Mouse (Mus musculus): ENCODE measurements around the gene Dock9. TPM values are rescaled to one million over a fixed set of nuclear protein-coding genes. Genes with fewer than 3 reads are reported as not detected.

The Dock9 gene
- total and polyA plus RNA-seq, 2 experiments from 2014 or later = 14.0 to 68.8 TPM

- Histone ChIP-seq H3K36me3 (ENCODE audit: insufficient read depth, low read length) (no peaks in the 10 kb centered on the region), H3K27me3 (ENCODE audit: insufficient read depth, low read length) (no peaks in the 10 kb centered on the region), H3K9me3 (ENCODE audit: low read length) (no peaks in the 10 kb centered on the region), H3K27ac (ENCODE audit: low read depth, low read length) (no peak overlapping the region), H3K4me3 (ENCODE audit: low read depth, low read length) (no peak overlapping the region), H3K9ac (replicated peaks; ENCODE audit: low read length, poor library complexity, severe bottlenecking) (no peak overlapping the region), H3K4me2 (ENCODE audit: low read depth, low read length, poor library complexity, severe bottlenecking) (no peak overlapping the region; the same call in 1 of the 2 replicates), H3K4me1 (ENCODE audit: insufficient read depth, low read length) (peaks cover 13% of the 10 kb centered on the region; the same call in 1 of the 2 replicates)
- 39% methylated on average over 6 of the region's 6 CpGs for WGBS
- peak; percentile 32; the same call in 1 of the 2 replicates for ATAC-seq (ENCODE audit: low FRiP score)
- TF ChIP-seq CTCF (IDR thresholded peaks at IDR 0.05) = no peak
- DNase-seq (ENCODE audit: low spot score) = peak; percentile 20
Measured at GRCm38 (mm10) chr14:121731688-121732168, 65.9 kb downstream of the Dock9 start.

GRCm38 (mm10) chr14:121730966-121731365 is 66.7 kb downstream of the Dock9 start:
- no peaks in the 10 kb centered on the region for H3K9me3 ChIP-seq (ENCODE audit: low read length)
- TF ChIP-seq CTCF (IDR thresholded peaks at IDR 0.05) = no peak
- DNase-seq (ENCODE audit: low spot score) (no peak), ATAC-seq (ENCODE audit: low FRiP score) (0 out of 2 replicates have a peak, but pooled peaks have one; percentile 22)
- H3K4me3 ChIP-seq (ENCODE audit: low read depth, low read length) = no peak overlapping the region
- H3K36me3 ChIP-seq (ENCODE audit: insufficient read depth, low read length) = no peaks in the 10 kb centered on the region
- no peak overlapping the region for H3K4me2 ChIP-seq (ENCODE audit: low read depth, low read length, poor library complexity, severe bottlenecking)
- 90% methylated on average over 3 of the region's 3 CpGs for WGBS
- H3K4me1 ChIP-seq (ENCODE audit: insufficient read depth, low read length) = peaks cover 7% of the 10 kb centered on the region; the same call in 1 of the 2 replicates
- H3K27ac ChIP-seq (ENCODE audit: low read depth, low read length) = no peak overlapping the region
- no peaks in the 10 kb centered on the region for H3K27me3 ChIP-seq (ENCODE audit: insufficient read depth, low read length)
- no peak overlapping the region for H3K9ac ChIP-seq (replicated peaks; ENCODE audit: low read length, poor library complexity, severe bottlenecking)

- no peaks in the 10 kb centered on the region for H3K27me3 ChIP-seq (ENCODE audit: insufficient read depth, low read length)
- peaks cover 2% of the 10 kb centered on the region; the same call in 1 of the 2 replicates for H3K4me1 ChIP-seq (ENCODE audit: insufficient read depth, low read length)
- H3K9ac ChIP-seq (replicated peaks; ENCODE audit: low read length, poor library complexity, severe bottlenecking) = no peak overlapping the region
- H3K4me2 ChIP-seq (ENCODE audit: low read depth, low read length, poor library complexity, severe bottlenecking) = no peak overlapping the region
- H3K36me3 ChIP-seq (ENCODE audit: insufficient read depth, low read length) = no peaks in the 10 kb centered on the region
- DNase-seq (ENCODE audit: low spot score) (no peak), ATAC-seq (ENCODE audit: low FRiP score) (no peak)
- 77% methylated on average over 8 of the region's 8 CpGs for WGBS
- no peak overlapping the region for H3K27ac ChIP-seq (ENCODE audit: low read depth, low read length)
- H3K4me3 ChIP-seq (ENCODE audit: low read depth, low read length) = no peak overlapping the region
- no peaks in the 10 kb centered on the region for H3K9me3 ChIP-seq (ENCODE audit: low read length)
- no peak for TF ChIP-seq CTCF (IDR thresholded peaks at IDR 0.05)
Measured at GRCm38 (mm10) chr14:121727996-121728395, 69.6 kb downstream of the Dock9 start.

GRCm38 (mm10) chr14:121724501-121724900 is 73.1 kb downstream of the Dock9 start:
- WGBS = 88% methylated on average over 8 of the region's 8 CpGs
- H3K4me1 ChIP-seq (ENCODE audit: insufficient read depth, low read length) = peaks cover 5% of the 10 kb centered on the region; the same call in 1 of the 2 replicates
- TF ChIP-seq CTCF (IDR thresholded peaks at IDR 0.05) = no peak
- H3K4me2 ChIP-seq (ENCODE audit: low read depth, low read length, poor library complexity, severe bottlenecking) = no peak overlapping the region
- no peak overlapping the region for H3K9ac ChIP-seq (replicated peaks; ENCODE audit: low read length, poor library complexity, severe bottlenecking)
- H3K27me3 ChIP-seq (ENCODE audit: insufficient read depth, low read length) = no peaks in the 10 kb centered on the region
- ATAC-seq (ENCODE audit: low FRiP score) (no peak), DNase-seq (ENCODE audit: low spot score) (no peak)
- no peaks in the 10 kb centered on the region for H3K36me3 ChIP-seq (ENCODE audit: insufficient read depth, low read length)
- H3K9me3 ChIP-seq (ENCODE audit: low read length) = no peaks in the 10 kb centered on the region
- H3K4me3 ChIP-seq (ENCODE audit: low read depth, low read length) = no peak overlapping the region
- no peak overlapping the region for H3K27ac ChIP-seq (ENCODE audit: low read depth, low read length)

- Histone ChIP-seq H3K4me2 (ENCODE audit: low read depth, low read length, poor library complexity, severe bottlenecking) (no peak overlapping the region), H3K36me3 (ENCODE audit: insufficient read depth, low read length) (no peaks in the 10 kb centered on the region), H3K27me3 (ENCODE audit: insufficient read depth, low read length) (no peaks in the 10 kb centered on the region), H3K4me1 (ENCODE audit: insufficient read depth, low read length) (peaks cover 5% of the 10 kb centered on the region; the same call in 1 of the 2 replicates), H3K4me3 (ENCODE audit: low read depth, low read length) (no peak overlapping the region), H3K9me3 (ENCODE audit: low read length) (no peaks in the 10 kb centered on the region), H3K27ac (ENCODE audit: low read depth, low read length) (no peak overlapping the region), H3K9ac (replicated peaks; ENCODE audit: low read length, poor library complexity, severe bottlenecking) (no peak overlapping the region)
- TF ChIP-seq CTCF (IDR thresholded peaks at IDR 0.05) = no peak
- ATAC-seq (ENCODE audit: low FRiP score) (peak; percentile 27; the same call in 1 of the 2 replicates), DNase-seq (ENCODE audit: low spot score) (no peak)
- WGBS = 21% methylated on average over 8 of the region's 8 CpGs
Measured at GRCm38 (mm10) chr14:121722774-121723173, 74.9 kb downstream of the Dock9 start.

GRCm38 (mm10) chr14:121721431-121721830 is 76.2 kb downstream of the Dock9 start:
- Histone ChIP-seq H3K4me1 (ENCODE audit: insufficient read depth, low read length) (peaks cover 5% of the 10 kb centered on the region; the same call in 1 of the 2 replicates), H3K9me3 (ENCODE audit: low read length) (no peaks in the 10 kb centered on the region), H3K27me3 (ENCODE audit: insufficient read depth, low read length) (no peaks in the 10 kb centered on the region), H3K9ac (replicated peaks; ENCODE audit: low read length, poor library complexity, severe bottlenecking) (no peak overlapping the region), H3K36me3 (ENCODE audit: insufficient read depth, low read length) (no peaks in the 10 kb centered on the region), H3K27ac (ENCODE audit: low read depth, low read length) (no peak overlapping the region), H3K4me3 (ENCODE audit: low read depth, low read length) (no peak overlapping the region), H3K4me2 (ENCODE audit: low read depth, low read length, poor library complexity, severe bottlenecking) (no peak overlapping the region)
- no peak for ATAC-seq (ENCODE audit: low FRiP score)
- no peak for TF ChIP-seq CTCF (IDR thresholded peaks at IDR 0.05)
- 78% methylated on average over 5 of the region's 5 CpGs for WGBS
- no peak for DNase-seq (ENCODE audit: low spot score)

Measured in midbrain, postnatal 0 days (tissue).